Mouse (Mus musculus) right cerebral cortex, adult 2 months (tissue): ENCODE measurements at regions not wholly inside any gene's neighbourhood (a gene's known extent, or its start where the extent isn't known, plus 50 kb on each side); places are given as distances from the start of the nearest gene placed in this dataset.

ENCODE experiments used
- DNase-seq, 2 experiments: peaks; one replicate each; pipeline ENCODE4 v3.0.0; 2021 to 2022; ENCODE audit warnings: low spot score in 2 of 2

- no peak for DNase-seq
These were observed 146.9 kb upstream of the Gmnc start for GRCm38 (mm10) chr16:27138384-27138783.

- peak; percentile 4 to 10 for DNase-seq
These were observed 147.5 kb upstream of the Gmnc start for GRCm38 (mm10) chr16:27138987-27139386.

GRCm38 (mm10) chr16:27140037-27140436, 148.6 kb upstream of the Gmnc start:
- DNase-seq, result peak; percentile 74 to 79

- peak in 1 of 2 experiments; percentile 3 for DNase-seq
These were observed 151.5 kb upstream of the Ostn start for GRCm38 (mm10) chr16:27155805-27156204.

GRCm38 (mm10) chr16:27195650-27196049, 111.6 kb upstream of the Ostn start:
- no peak for DNase-seq
